Mouse (Mus musculus) midbrain, embryonic 15.5 days (tissue): Measurements from ENCODE around the gene Apbb1ip. TPM values are rescaled to one million over a fixed set of nuclear protein-coding genes. Genes with fewer than 3 reads are reported as not detected.
"Not testable (repeated sequence)": the region's sequence is repeated elsewhere in the genome, so short reads cannot be mapped to it uniquely, and the experiment has no call there.

Experiments
- ATAC-seq: fragments of 200-750 bp; cut with Nextera tagmentation; replicated peaks from 2 replicates; pipeline ENCODE4 v1.8.0; 2017; ENCODE audit warnings: moderate TSS enrichment
- H3K27ac ChIP-seq: fragments of 300-500 bp; sonication (generic); 2 replicates; pipeline ENCODE4 v1.5.1; 2015; ENCODE audit warnings: mild to moderate bottlenecking, inconsistent platforms
- H3K27me3 ChIP-seq: fragments of 300-500 bp; sonication (generic); replicated peaks from 2 replicates; pipeline ENCODE4 v1.6.1; 2015; ENCODE audit warnings: inconsistent platforms
- H3K36me3 ChIP-seq: fragments of 300-500 bp; sonication (generic); replicated peaks from 2 replicates; pipeline ENCODE4 v1.6.1; 2015; ENCODE audit warnings: inconsistent platforms
- H3K4me1 ChIP-seq: fragments of 300-500 bp; sonication (generic); 2 replicates; pipeline ENCODE4 v1.6.1; 2015; ENCODE audit warnings: inconsistent platforms
- H3K4me2 ChIP-seq: fragments of 300-500 bp; sonication (generic); 2 replicates; pipeline ENCODE4 v1.6.1; 2015; ENCODE audit warnings: inconsistent platforms, mild to moderate bottlenecking, moderate library complexity
- H3K4me3 ChIP-seq: fragments of 300-500 bp; sonication (generic); 2 replicates; pipeline ENCODE4 v1.5.1; 2015; ENCODE audit warnings: mild to moderate bottlenecking, inconsistent platforms
- H3K9ac ChIP-seq: fragments of 300-500 bp; sonication (generic); 2 replicates; pipeline ENCODE4 v1.6.1; 2015; ENCODE audit warnings: mild to moderate bottlenecking, inconsistent platforms
- H3K9me3 ChIP-seq: fragments of 300-500 bp; sonication (generic); 2 replicates; pipeline ENCODE4 v1.6.1; 2016; ENCODE audit warnings: inconsistent platforms
- WGBS: fragments of 180-500 bp; shearing (Covaris S2); methylation state at CpG from one replicate; pipeline ENCODE4 v1.1.7; 2015; ENCODE audit warnings: mixed read lengths; 5-methylcytosine and 5-hydroxymethylcytosine counted together
- polyA plus RNA-seq: library from polyadenylated mRNA; unstranded; fragments of >200 nt; fragmentation: Nextera tagmentation; extraction: Ambion mirVana; gene quantifications from 2 replicates; pipeline ENCODE4 v1.2.1, GENCODE M21; 2015

Gene Apbb1ip
- polyA plus RNA-seq, 1 experiment from 2014 or later: 0.71 TPM

DNA sequence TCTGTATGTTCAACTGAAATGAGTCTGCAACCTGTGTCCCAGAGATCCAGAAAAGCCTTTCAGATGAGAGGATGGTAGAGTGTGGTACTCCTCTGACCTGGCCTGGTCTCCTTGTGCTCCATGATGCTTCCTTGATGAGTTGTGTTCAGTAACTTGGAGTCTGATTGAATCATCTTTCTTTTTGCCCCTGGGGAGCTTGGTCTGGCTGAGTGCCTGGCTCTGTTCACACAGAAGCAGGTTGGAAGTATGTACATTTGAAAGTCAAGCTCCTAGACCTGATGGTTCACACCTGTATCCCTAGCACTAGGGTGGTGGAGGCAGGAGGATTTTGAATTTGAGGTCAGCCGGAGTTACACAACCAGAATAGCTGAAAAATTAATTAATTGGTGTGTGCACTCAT lies 32.7 kb downstream of the Apbb1ip start:
- Histone ChIP-seq H3K9ac (no peak overlapping the region), H3K4me2 (no peak overlapping the region), H3K27ac (no peak overlapping the region), H3K36me3 (no peaks in the 10 kb centered on the region), H3K4me3 (no peak overlapping the region), H3K27me3 (no peaks in the 10 kb centered on the region), H3K9me3 (no peaks in the 10 kb centered on the region), H3K4me1 (no peaks in the 10 kb centered on the region)
- 94% methylated on average over 1 of the region's 1 CpGs for WGBS
- ATAC-seq: no peak

- Histone ChIP-seq H3K4me3 (no peak overlapping the region), H3K9me3 (no peaks in the 10 kb centered on the region), H3K4me1 (no peaks in the 10 kb centered on the region), H3K36me3 (no peaks in the 10 kb centered on the region), H3K9ac (no peak overlapping the region), H3K27ac (no peak overlapping the region), H3K27me3 (no peaks in the 10 kb centered on the region), H3K4me2 (no peak overlapping the region)
- WGBS: 56% methylated on average over 1 of the region's 1 CpGs
- no peak for ATAC-seq
Observed at GRCm38 (mm10) chr2:22807312-22807711, 33.4 kb downstream of the Apbb1ip start.

DNA sequence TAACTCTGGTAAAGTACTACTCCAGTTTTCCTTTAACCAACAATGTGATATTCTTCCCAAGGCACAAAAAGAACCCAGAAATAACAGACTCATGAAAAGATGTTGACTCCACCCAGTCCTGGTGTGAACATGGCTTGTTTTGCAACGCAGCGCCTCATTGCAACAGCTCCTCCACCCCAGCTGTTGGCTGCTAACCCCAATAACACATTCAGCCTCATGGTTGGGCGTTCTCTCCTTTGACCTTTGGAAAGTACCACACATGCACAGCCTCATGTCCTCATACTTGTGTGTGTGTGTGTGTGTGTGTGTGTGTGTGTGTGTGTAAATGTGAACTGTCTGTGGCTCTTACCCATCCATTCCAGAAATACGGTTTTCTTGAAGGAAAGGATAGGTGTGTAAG lies 37.0 kb downstream of the Apbb1ip start:
- no peaks in the 10 kb centered on the region for H3K27me3 ChIP-seq
- no peaks in the 10 kb centered on the region for H3K9me3 ChIP-seq
- no peaks in the 10 kb centered on the region for H3K36me3 ChIP-seq
- ATAC-seq: no peak
- H3K4me1 ChIP-seq: no peaks in the 10 kb centered on the region
- no peak overlapping the region for H3K9ac ChIP-seq
- H3K27ac ChIP-seq: no peak overlapping the region
- whole genome bisulfite sequencing: 92% methylated on average over 4 of the region's 4 CpGs
- no peak overlapping the region for H3K4me3 ChIP-seq
- H3K4me2 ChIP-seq: no peak overlapping the region

- H3K27ac ChIP-seq: no peak overlapping the region
- WGBS: 86% methylated on average over 8 of the region's 8 CpGs
- no peaks in the 10 kb centered on the region for H3K4me1 ChIP-seq
- H3K36me3 ChIP-seq: no peaks in the 10 kb centered on the region
- no peaks in the 10 kb centered on the region for H3K9me3 ChIP-seq
- no peak overlapping the region for H3K9ac ChIP-seq
- H3K4me2 ChIP-seq: no peak overlapping the region
- no peaks in the 10 kb centered on the region for H3K27me3 ChIP-seq
- H3K4me3 ChIP-seq: no peak overlapping the region
- no peak for ATAC-seq
Observed at GRCm38 (mm10) chr2:22811466-22811865, 37.6 kb downstream of the Apbb1ip start.

GRCm38 (mm10) chr2:22813921-22814320 lies 40.0 kb downstream of the Apbb1ip start:
- WGBS: 85% methylated on average over 5 of the region's 5 CpGs
- no peak overlapping the region for H3K4me2 ChIP-seq
- no peaks in the 10 kb centered on the region for H3K36me3 ChIP-seq
- H3K27ac ChIP-seq: no peak overlapping the region
- no peaks in the 10 kb centered on the region for H3K9me3 ChIP-seq
- H3K27me3 ChIP-seq: no peaks in the 10 kb centered on the region
- no peak overlapping the region for H3K4me3 ChIP-seq
- H3K9ac ChIP-seq: no peak overlapping the region
- ATAC-seq: no peak
- no peaks in the 10 kb centered on the region for H3K4me1 ChIP-seq

DNA sequence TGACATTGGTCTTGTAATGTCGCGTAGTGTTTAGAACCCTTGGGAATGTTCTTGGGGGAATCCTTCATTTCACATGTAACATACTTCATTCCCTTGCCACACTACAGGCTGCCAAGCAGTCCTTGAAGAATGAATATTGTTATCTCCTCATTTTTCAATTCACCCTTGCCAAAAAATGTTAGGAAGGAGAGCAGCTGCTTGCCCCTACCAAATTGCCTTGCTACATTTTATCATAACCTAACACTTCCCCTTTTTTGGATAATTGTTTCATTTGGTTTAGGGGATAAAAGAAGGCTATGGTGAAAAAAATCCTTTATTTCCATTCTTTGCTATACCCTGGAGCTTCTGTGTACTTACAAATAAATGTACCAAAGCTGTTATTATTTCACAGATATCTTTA lies 41.8 kb downstream of the Apbb1ip start:
- no peak overlapping the region for H3K4me3 ChIP-seq
- no peak overlapping the region for H3K9ac ChIP-seq
- no peak for ATAC-seq
- no peak overlapping the region for H3K4me2 ChIP-seq
- no peaks in the 10 kb centered on the region for H3K4me1 ChIP-seq
- H3K9me3 ChIP-seq: no peaks in the 10 kb centered on the region
- 95% methylated on average over 2 of the region's 2 CpGs for WGBS
- H3K27ac ChIP-seq: no peak overlapping the region
- H3K36me3 ChIP-seq: no peaks in the 10 kb centered on the region
- no peaks in the 10 kb centered on the region for H3K27me3 ChIP-seq

- H3K9ac ChIP-seq: no peak overlapping the region
- 46% methylated on average over 1 of the region's 1 CpGs for WGBS
- no peak for ATAC-seq
Observed at GRCm38 (mm10) chr2:22816231-22816630, 42.3 kb downstream of the Apbb1ip start.

GRCm38 (mm10) chr2:22822293-22822692 lies 48.4 kb downstream of the Apbb1ip start:
- H3K9ac ChIP-seq: no peak overlapping the region
- no peaks in the 10 kb centered on the region for H3K36me3 ChIP-seq
- no peak overlapping the region for H3K27ac ChIP-seq
- 71% methylated on average over 2 of the region's 2 CpGs for WGBS
- no peaks in the 10 kb centered on the region for H3K9me3 ChIP-seq
- no peak for ATAC-seq
- no peaks in the 10 kb centered on the region for H3K27me3 ChIP-seq
- H3K4me2 ChIP-seq: no peak overlapping the region
- no peak overlapping the region for H3K4me3 ChIP-seq
- no peaks in the 10 kb centered on the region for H3K4me1 ChIP-seq

More at GRCm38 (mm10) chr2:22816231-22816630, 42.3 kb downstream of the Apbb1ip start:
- no peak overlapping the region for H3K27ac ChIP-seq
- no peak overlapping the region for H3K4me3 ChIP-seq
- no peaks in the 10 kb centered on the region for H3K27me3 ChIP-seq
- H3K4me1 ChIP-seq: no peaks in the 10 kb centered on the region
- H3K9me3 ChIP-seq: no peaks in the 10 kb centered on the region
- H3K36me3 ChIP-seq: no peaks in the 10 kb centered on the region
- H3K4me2 ChIP-seq: no peak overlapping the region

DNA sequence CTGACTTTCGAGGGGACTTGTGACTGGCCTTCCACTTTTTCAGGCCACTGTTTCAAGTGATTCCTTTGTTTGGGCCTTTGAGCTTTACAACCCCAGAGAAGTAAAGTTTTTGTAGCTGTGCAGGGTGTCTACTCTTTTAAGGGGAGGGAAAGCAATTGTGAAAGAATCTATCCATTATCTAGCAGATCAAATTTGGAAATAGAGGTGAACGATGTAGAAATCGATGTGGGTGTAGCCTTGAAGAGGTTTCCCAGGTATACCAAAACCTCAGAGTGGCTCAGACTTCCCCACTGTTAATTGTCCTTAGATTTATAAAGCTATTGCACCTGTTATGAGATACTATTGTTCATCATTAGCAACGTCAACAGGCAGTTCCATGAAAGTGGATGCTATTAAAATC lies 71.6 kb downstream of the Apbb1ip start:
- no peak for ATAC-seq
- Histone ChIP-seq H3K4me1 (no peaks in the 10 kb centered on the region), H3K4me3 (no peak overlapping the region), H3K9me3 (no peaks in the 10 kb centered on the region), H3K36me3 (no peaks in the 10 kb centered on the region), H3K27me3 (no peaks in the 10 kb centered on the region), H3K27ac (no peak overlapping the region), H3K9ac (no peak overlapping the region), H3K4me2 (no peak overlapping the region)
- WGBS: 91% methylated on average over 4 of the region's 4 CpGs

GRCm38 (mm10) chr2:22851900-22852299 lies 78.0 kb downstream of the Apbb1ip start:
- 80% methylated on average over 4 of the region's 4 CpGs for WGBS

DNA sequence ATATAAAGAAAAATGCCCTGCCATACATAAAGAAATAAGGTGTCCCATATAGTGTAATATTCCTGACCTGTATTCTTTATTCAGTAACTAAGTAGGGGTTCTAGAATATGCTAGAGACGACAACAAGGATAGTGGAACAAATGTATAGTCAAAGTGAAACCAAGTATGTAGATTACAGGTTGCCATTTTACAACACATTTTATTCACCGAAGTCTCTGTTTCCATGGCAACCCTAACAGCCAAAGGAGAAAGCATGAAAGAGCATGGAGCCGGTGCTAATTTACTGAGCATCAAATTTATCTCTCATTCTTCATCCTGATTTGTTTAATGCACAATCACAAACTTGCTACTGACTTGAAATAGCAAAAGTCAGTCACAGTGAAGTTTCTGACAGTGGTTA lies 83.6 kb downstream of the Apbb1ip start:
- Histone ChIP-seq H3K9ac (no peak overlapping the region), H3K4me2 (no peak overlapping the region), H3K4me1 (no peaks in the 10 kb centered on the region), H3K27me3 (no peaks in the 10 kb centered on the region), H3K27ac (no peak overlapping the region), H3K36me3 (no peaks in the 10 kb centered on the region), H3K9me3 (no peaks in the 10 kb centered on the region), H3K4me3 (no peak overlapping the region)
- 24% methylated on average over 3 of the region's 3 CpGs for WGBS
- ATAC-seq: peak; percentile 75

More at GRCm38 (mm10) chr2:22851900-22852299, 78.0 kb downstream of the Apbb1ip start:
- no peak overlapping the region for H3K27ac ChIP-seq
- H3K4me1 ChIP-seq: no peaks in the 10 kb centered on the region
- no peak overlapping the region for H3K9ac ChIP-seq
- no peaks in the 10 kb centered on the region for H3K9me3 ChIP-seq
- H3K36me3 ChIP-seq: no peaks in the 10 kb centered on the region
- no peak overlapping the region for H3K4me2 ChIP-seq
- no peaks in the 10 kb centered on the region for H3K27me3 ChIP-seq
- no peak overlapping the region for H3K4me3 ChIP-seq
- no peak for ATAC-seq

DNA sequence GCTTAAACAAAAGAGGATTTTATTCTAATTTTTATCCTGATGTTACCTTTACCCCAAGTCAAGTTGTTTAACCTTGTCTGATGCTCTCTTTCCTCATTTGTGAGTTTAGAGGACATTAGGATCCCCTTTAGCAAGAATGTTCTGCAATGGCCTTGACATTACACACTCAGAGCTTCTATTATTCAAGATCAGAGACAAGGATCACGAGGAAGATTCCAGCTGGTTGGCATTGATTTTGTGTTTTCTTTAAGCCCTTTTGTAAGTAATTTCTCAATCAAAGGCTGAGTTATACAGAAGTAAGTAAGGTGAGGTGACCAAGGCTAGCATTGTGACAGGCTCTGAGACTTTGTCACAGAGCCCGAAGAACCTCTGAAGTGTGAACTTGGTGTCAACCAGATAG lies 88.3 kb downstream of the Apbb1ip start:
- Histone ChIP-seq H3K4me3 (no peak overlapping the region), H3K9me3 (no peaks in the 10 kb centered on the region), H3K27me3 (no peaks in the 10 kb centered on the region), H3K4me1 (no peaks in the 10 kb centered on the region), H3K4me2 (no peak overlapping the region), H3K27ac (no peak overlapping the region), H3K9ac (no peak overlapping the region), H3K36me3 (no peaks in the 10 kb centered on the region)
- WGBS: 70% methylated on average over 2 of the region's 2 CpGs
- ATAC-seq: no peak

- H3K9me3 ChIP-seq, H3K27me3 ChIP-seq, H3K4me3 ChIP-seq, H3K36me3 ChIP-seq, H3K27ac ChIP-seq, H3K4me2 ChIP-seq, H3K4me1 ChIP-seq, H3K9ac ChIP-seq: not testable (repeated sequence)
- ATAC-seq: peak; percentile 97
- 3% methylated on average over 6 of the region's 6 CpGs for WGBS
Observed at GRCm38 (mm10) chr2:22864394-22865037, 90.6 kb downstream of the Apbb1ip start.
